Mouse (Mus musculus) CD4-positive helper T cell, adult 2 months (primary cell): ENCODE data around the gene Psme1.

Experiments used
- DNase-seq: peaks from one replicate; pipeline ENCODE4 v3.0.0-alpha.2; 2012; ENCODE audit warnings: low read depth, missing footprints, low spot score

The Psme1 gene

GRCm38 (mm10) chr14:55598521-55599390 is 20.8 kb downstream of the Psme1 start:
- DNase-seq, result no peak

GRCm38 (mm10) chr14:55603271-55603632 is 25.3 kb downstream of the Psme1 start, which contains the start of gene Irf9:
TSS of gene Irf9 (plus strand) at chr14:55603571.
- peak; percentile 25 for DNase-seq

GRCm38 (mm10) chr14:55603633-55604576 is 26.0 kb downstream of the Psme1 start:
- peak; percentile 97 for DNase-seq

GRCm38 (mm10) chr14:55604823-55605222 is 26.9 kb downstream of the Psme1 start:
- DNase-seq, result peak; percentile 44

- no peak for DNase-seq
These were observed 28.0 kb downstream of the Psme1 start for GRCm38 (mm10) chr14:55605743-55606459.

- no peak for DNase-seq
These were observed 30.4 kb downstream of the Psme1 start for GRCm38 (mm10) chr14:55608339-55608738.

- DNase-seq, result no peak
These were observed 35.4 kb downstream of the Psme1 start for GRCm38 (mm10) chr14:55613346-55613745.

- DNase-seq, result no peak
These were observed 36.7 kb downstream of the Psme1 start for GRCm38 (mm10) chr14:55614565-55615178.

GRCm38 (mm10) chr14:55615876-55616275 is 38.0 kb downstream of the Psme1 start:
- no peak for DNase-seq

- DNase-seq, result no peak
These were observed 38.9 kb downstream of the Psme1 start for GRCm38 (mm10) chr14:55616844-55617243.

GRCm38 (mm10) chr14:55617822-55618221 is 39.9 kb downstream of the Psme1 start, which contains the start of gene Rec8:
TSS of gene Rec8 (plus strand) at chr14:55618037.
- DNase-seq, result peak; percentile 63

- peak; percentile 22 for DNase-seq
These were observed 40.7 kb downstream of the Psme1 start for GRCm38 (mm10) chr14:55618486-55619195.

GRCm38 (mm10) chr14:55628077-55628827 is 50.3 kb downstream of the Psme1 start:
- no peak for DNase-seq

GRCm38 (mm10) chr14:55629312-55629711 is 51.4 kb downstream of the Psme1 start:
- DNase-seq, result peak; percentile 76
